Mouse (Mus musculus): ENCODE measurements around the gene Rapgef2.
A peak's percentile ranks its signal among the peaks of the same experiment; 100 is the strongest.

Rapgef2 gene

DNA sequence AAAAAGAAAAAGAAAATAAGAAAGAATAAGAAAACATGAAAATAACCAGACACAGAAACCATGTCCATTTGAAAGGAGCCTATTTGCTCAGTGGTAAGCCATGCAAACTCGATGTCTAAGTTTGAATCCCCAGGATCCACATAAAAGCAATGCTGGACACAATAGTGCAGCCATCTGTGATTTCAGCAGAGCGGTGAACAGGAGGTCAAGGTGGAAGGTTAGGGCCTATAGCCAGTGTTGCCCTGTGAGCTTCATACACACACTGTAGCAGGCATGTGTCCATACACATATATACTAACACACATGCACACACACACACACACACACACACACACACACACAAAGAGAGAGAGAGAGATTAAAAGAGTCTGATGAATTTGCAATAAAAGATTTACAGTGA, 247.3 kb downstream of the Rapgef2 start:
- Histone ChIP-seq H3K4me1 (replicated peaks; ENCODE audit: low read depth, low read length) (peaks cover 25% of the 10 kb centered on the region), H3K4me3 (replicated peaks; ENCODE audit: low read length) (no peak overlapping the region), H3K36me3 (ENCODE audit: insufficient read depth, low read length) (0 out of 2 replicates have a peak, but pooled peaks cover 4% of the 10 kb centered on the region), H3K9me3 (ENCODE audit: low read length) (peaks cover 14% of the 10 kb centered on the region), H3K27me3 (ENCODE audit: insufficient read depth, low read length) (no peaks in the 10 kb centered on the region)
- no peak for TF ChIP-seq NANOG (IDR thresholded peaks at IDR 0.05; ENCODE audit: borderline replicate concordance, low read length)

DNA sequence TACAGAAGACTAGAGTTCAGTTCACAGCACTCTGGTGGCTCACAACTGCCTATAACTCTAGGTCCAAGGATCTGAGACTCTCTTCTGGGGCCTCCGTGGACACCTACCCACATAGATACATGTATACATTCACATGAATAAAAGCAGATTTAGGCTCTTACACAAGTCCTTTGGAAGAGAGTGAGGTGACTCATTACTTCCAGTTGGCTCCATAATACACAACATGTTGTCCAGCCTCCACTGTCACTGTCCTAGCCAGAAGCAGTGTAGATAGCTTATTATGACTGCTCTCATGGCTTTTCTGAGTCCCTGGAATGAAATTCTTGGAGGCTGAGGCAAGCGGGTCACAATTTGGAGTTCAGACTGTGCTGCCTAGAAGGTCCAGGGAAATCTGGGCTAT, 251.9 kb downstream of the Rapgef2 start:
- TF ChIP-seq POU5F1 (IDR thresholded peaks at IDR 0.05; ENCODE audit: borderline replicate concordance, low read length) = no peak
- TF ChIP-seq NANOG (IDR thresholded peaks at IDR 0.05; ENCODE audit: borderline replicate concordance, low read length) = no peak
- TF ChIP-seq CTCF (conservative IDR thresholded peaks at IDR 0.05; ENCODE audit: low read length) = no peak
- H3K36me3 ChIP-seq (ENCODE audit: insufficient read depth, low read length) = no peaks in the 10 kb centered on the region
- no peak overlapping the region for H3K4me3 ChIP-seq (replicated peaks; ENCODE audit: low read length)
- H3K9me3 ChIP-seq (ENCODE audit: low read length) = peaks cover 32% of the 10 kb centered on the region
- H3K4me1 ChIP-seq (replicated peaks; ENCODE audit: low read depth, low read length) = peaks cover 16% of the 10 kb centered on the region
- H3K27me3 ChIP-seq (ENCODE audit: insufficient read depth, low read length) = no peaks in the 10 kb centered on the region

GRCm38 (mm10) chr3:79030855-79031254, 255.5 kb downstream of the Rapgef2 start:
- Histone ChIP-seq H3K27me3 (ENCODE audit: insufficient read depth, low read length) (no peaks in the 10 kb centered on the region), H3K36me3 (ENCODE audit: insufficient read depth, low read length) (no peaks in the 10 kb centered on the region), H3K4me3 (replicated peaks; ENCODE audit: low read length) (no peak overlapping the region), H3K9me3 (ENCODE audit: low read length) (peaks cover 32% of the 10 kb centered on the region), H3K4me1 (replicated peaks; ENCODE audit: low read depth, low read length) (no peaks in the 10 kb centered on the region)
- TF ChIP-seq CTCF (conservative IDR thresholded peaks at IDR 0.05; ENCODE audit: low read length) = no peak
- no peak for TF ChIP-seq NANOG (IDR thresholded peaks at IDR 0.05; ENCODE audit: borderline replicate concordance, low read length)
- TF ChIP-seq POU5F1 (IDR thresholded peaks at IDR 0.05; ENCODE audit: borderline replicate concordance, low read length) = no peak

GRCm38 (mm10) chr3:79028153-79028878, 258.0 kb downstream of the Rapgef2 start:
- no peaks in the 10 kb centered on the region for H3K36me3 ChIP-seq (ENCODE audit: insufficient read depth, low read length)
- H3K9me3 ChIP-seq (ENCODE audit: low read length) = peaks cover 26% of the 10 kb centered on the region
- H3K4me1 ChIP-seq (replicated peaks; ENCODE audit: low read depth, low read length) = no peaks in the 10 kb centered on the region
- TF ChIP-seq CTCF (conservative IDR thresholded peaks at IDR 0.05; ENCODE audit: low read length) (no peak), POU5F1 (IDR thresholded peaks at IDR 0.05; ENCODE audit: borderline replicate concordance, low read length) (no peak), NANOG (IDR thresholded peaks at IDR 0.05; ENCODE audit: borderline replicate concordance, low read length) (no peak)
- no peak overlapping the region for H3K4me3 ChIP-seq (replicated peaks; ENCODE audit: low read length)
- no peaks in the 10 kb centered on the region for H3K27me3 ChIP-seq (ENCODE audit: insufficient read depth, low read length)

GRCm38 (mm10) chr3:79025983-79026382, 260.3 kb downstream of the Rapgef2 start:
- H3K4me3 ChIP-seq (replicated peaks; ENCODE audit: low read length) = no peak overlapping the region
- no peak for TF ChIP-seq NANOG (IDR thresholded peaks at IDR 0.05; ENCODE audit: borderline replicate concordance, low read length)
- TF ChIP-seq POU5F1 (IDR thresholded peaks at IDR 0.05; ENCODE audit: borderline replicate concordance, low read length) = no peak
- no peak for TF ChIP-seq CTCF (conservative IDR thresholded peaks at IDR 0.05; ENCODE audit: low read length)
- H3K9me3 ChIP-seq (ENCODE audit: low read length) = peaks cover 5% of the 10 kb centered on the region
- no peaks in the 10 kb centered on the region for H3K36me3 ChIP-seq (ENCODE audit: insufficient read depth, low read length)
- H3K4me1 ChIP-seq (replicated peaks; ENCODE audit: low read depth, low read length) = no peaks in the 10 kb centered on the region
- H3K27me3 ChIP-seq (ENCODE audit: insufficient read depth, low read length) = no peaks in the 10 kb centered on the region

DNA sequence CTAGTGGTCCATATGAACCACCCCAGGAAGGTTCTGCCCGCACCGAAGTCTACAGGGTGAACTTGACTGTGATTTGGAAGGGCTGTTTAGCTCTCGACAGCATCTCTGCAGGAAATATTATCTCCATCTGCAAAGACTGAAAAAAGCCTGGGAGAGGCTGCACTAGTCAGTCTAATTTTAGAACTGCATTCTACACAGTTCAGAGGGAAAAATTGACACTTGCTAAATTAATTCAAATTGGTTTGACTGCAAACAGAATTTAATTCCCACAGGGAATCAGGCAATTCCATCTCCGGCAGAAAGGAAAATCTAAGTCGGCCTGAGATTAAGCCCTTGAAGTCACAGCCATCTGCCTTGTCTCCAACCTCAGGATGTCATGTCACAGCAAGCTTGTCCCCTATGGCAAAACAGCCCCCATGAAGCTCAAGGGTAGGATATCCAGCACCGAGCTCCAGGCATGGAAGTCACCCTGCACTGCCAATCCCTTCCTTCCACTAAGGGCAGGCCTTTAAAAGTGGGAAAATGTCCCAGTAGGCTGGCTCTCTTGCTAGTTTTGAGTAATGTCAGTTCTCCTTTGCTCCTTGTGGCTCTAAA, 262.5 kb downstream of the Rapgef2 start:
- Histone ChIP-seq H3K27me3 (ENCODE audit: insufficient read depth, low read length) (no peaks in the 10 kb centered on the region), H3K4me3 (replicated peaks; ENCODE audit: low read length) (no peak overlapping the region), H3K36me3 (ENCODE audit: insufficient read depth, low read length) (no peaks in the 10 kb centered on the region), H3K4me1 (replicated peaks; ENCODE audit: low read depth, low read length) (no peaks in the 10 kb centered on the region), H3K9me3 (ENCODE audit: low read length) (no peaks in the 10 kb centered on the region)
- TF ChIP-seq NANOG (IDR thresholded peaks at IDR 0.05; ENCODE audit: borderline replicate concordance, low read length) (no peak), CTCF (conservative IDR thresholded peaks at IDR 0.05; ENCODE audit: low read length) (no peak)

DNA sequence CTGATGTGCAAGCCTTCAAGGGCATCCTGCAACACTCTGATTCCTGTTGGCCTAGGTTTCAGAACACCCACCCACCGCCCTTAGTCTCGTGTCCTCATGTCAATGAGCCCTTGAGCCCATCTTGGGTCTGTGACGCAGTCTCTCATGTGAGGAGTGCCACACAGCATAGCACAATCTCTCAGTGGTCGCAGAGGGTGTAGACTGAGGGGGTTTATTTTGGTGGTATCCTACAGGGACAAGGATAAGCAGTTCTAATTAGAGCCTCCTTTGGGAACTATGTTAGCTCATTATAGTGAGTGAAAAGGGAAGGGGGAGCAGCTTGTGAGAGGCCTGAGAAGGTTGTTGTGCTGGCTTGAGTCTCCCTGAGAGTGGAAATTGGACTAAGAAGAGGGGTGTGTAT, 263.6 kb downstream of the Rapgef2 start:
- Histone ChIP-seq H3K4me3 (replicated peaks; ENCODE audit: low read length) (no peak overlapping the region), H3K4me1 (replicated peaks; ENCODE audit: low read depth, low read length) (no peaks in the 10 kb centered on the region), H3K9me3 (ENCODE audit: low read length) (no peaks in the 10 kb centered on the region), H3K36me3 (ENCODE audit: insufficient read depth, low read length) (no peaks in the 10 kb centered on the region), H3K27me3 (ENCODE audit: insufficient read depth, low read length) (no peaks in the 10 kb centered on the region)
- no peak for TF ChIP-seq POU5F1 (IDR thresholded peaks at IDR 0.05; ENCODE audit: borderline replicate concordance, low read length)
- no peak for TF ChIP-seq NANOG (IDR thresholded peaks at IDR 0.05; ENCODE audit: borderline replicate concordance, low read length)
- no peak for TF ChIP-seq CTCF (conservative IDR thresholded peaks at IDR 0.05; ENCODE audit: low read length)

DNA sequence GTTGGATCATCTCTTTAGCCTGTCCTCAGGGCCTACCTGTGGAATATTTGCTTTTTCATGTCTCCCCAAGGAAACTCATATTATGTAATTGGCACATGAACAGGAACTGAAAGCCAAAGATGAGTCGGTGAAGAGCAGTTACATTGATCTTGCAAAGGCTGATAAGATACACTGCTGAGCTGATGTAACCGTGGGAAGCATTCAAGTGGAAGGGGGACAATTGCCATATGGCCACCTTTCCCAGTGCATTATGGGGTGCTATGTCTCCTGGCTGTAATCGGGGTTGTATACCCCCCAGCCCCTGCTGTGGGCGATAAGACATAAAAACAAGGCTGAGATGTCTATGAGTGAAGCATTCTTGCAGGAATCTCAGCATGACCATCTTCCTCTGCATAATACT, 268.9 kb downstream of the Rapgef2 start:
- no peak for TF ChIP-seq CTCF (conservative IDR thresholded peaks at IDR 0.05; ENCODE audit: low read length)
- no peak for TF ChIP-seq NANOG (IDR thresholded peaks at IDR 0.05; ENCODE audit: borderline replicate concordance, low read length)
- TF ChIP-seq POU5F1 (IDR thresholded peaks at IDR 0.05; ENCODE audit: borderline replicate concordance, low read length) = no peak
- Histone ChIP-seq H3K9me3 (ENCODE audit: low read length) (no peaks in the 10 kb centered on the region), H3K4me1 (replicated peaks; ENCODE audit: low read depth, low read length) (no peaks in the 10 kb centered on the region), H3K4me3 (replicated peaks; ENCODE audit: low read length) (no peak overlapping the region), H3K36me3 (ENCODE audit: insufficient read depth, low read length) (no peaks in the 10 kb centered on the region), H3K27me3 (ENCODE audit: insufficient read depth, low read length) (no peaks in the 10 kb centered on the region)

DNA sequence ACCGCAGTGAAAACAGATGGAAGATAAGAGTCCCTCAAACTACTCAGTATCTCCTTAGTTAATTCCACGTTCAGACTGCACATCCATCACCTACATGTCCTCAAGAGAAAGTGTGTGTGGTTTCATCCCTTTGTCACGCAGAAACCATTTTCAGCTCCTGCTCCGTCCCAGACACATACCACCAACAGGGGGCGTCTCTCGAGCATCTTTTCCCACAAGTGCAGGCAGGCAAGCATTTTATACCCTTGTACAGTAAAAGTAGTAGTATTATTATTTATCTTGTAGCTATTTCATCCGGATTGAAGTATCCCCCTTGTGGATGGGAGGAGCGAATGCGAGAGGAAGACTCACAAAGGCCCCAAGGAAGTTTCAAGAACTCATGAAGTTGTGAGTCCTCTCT, 269.5 kb downstream of the Rapgef2 start:
- H3K4me3 ChIP-seq (replicated peaks; ENCODE audit: low read length) = no peak overlapping the region
- TF ChIP-seq NANOG (IDR thresholded peaks at IDR 0.05; ENCODE audit: borderline replicate concordance, low read length) (no peak), POU5F1 (IDR thresholded peaks at IDR 0.05; ENCODE audit: borderline replicate concordance, low read length) (no peak), CTCF (conservative IDR thresholded peaks at IDR 0.05; ENCODE audit: low read length) (peak; percentile 39)
- no peaks in the 10 kb centered on the region for H3K4me1 ChIP-seq (replicated peaks; ENCODE audit: low read depth, low read length)
- no peaks in the 10 kb centered on the region for H3K36me3 ChIP-seq (ENCODE audit: insufficient read depth, low read length)
- H3K9me3 ChIP-seq (ENCODE audit: low read length) = no peaks in the 10 kb centered on the region
- no peaks in the 10 kb centered on the region for H3K27me3 ChIP-seq (ENCODE audit: insufficient read depth, low read length)

Measured in E14TG2a.4 (cell line).